Mouse (Mus musculus): ENCODE results near the gene Tomt.

The Tomt gene

GRCm38 (mm10) chr7:101853816-101854215 lies 52.3 kb downstream of the Tomt start:
- DNase-seq = no peak

DNA sequence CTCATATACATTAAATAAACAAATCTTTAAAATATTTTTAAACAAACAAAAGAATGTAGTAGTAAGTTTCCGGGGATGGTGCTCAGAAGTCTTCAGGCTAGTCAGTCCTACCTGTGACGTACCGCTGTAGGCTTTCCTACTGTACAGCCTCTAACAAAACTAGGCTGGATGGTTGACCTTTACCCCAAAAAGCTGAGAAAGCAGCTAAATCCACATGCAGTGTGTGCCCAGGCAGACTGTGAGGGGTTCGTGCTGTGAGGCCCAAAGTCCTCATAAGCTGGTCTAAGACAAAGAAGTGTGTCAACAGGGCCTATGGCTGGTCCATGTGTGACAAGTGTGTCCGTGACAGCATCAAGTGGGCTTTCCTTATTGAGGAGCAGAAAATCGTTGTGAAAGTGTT lies 53.3 kb downstream of the Tomt start:
- no peak for DNase-seq

DNA sequence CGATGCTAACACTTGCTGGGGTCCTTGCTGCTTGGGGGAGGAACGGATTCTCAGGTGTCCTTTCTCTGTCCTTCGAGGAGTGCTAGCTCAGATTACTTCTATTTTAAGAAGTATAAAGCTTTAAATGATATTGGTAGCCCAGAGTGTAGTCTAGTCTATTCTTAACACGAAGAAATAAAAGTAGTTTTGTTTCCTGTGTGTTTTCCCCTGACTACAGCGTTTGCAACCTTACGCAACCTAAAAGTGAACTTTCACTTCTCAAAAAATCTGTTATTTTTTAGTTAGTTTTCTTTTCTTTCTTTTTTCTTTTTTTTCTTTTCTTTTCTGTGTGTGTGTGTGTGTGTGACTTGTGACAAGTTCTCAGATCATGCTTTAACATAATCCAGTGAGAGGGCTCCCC lies 54.5 kb downstream of the Tomt start:
- no peak for DNase-seq

All from cerebellum, postnatal 36 days (tissue).